In genomic region chr13:31821050-31821449, GRCm38 (mm10) we compare ENCODE assay signal across 9 mouse cellular contexts. TPM values are rescaled to one million over a fixed set of nuclear protein-coding genes. Genes with fewer than 3 reads are reported as not detected.
DNase-seq lines count a peak whose midpoint lies in the region; ATAC-seq and TF ChIP-seq lines count a peak whose summit lies in the region.
"Had no signal": no experiment of that assay in that cellular context is flagged by ENCODE, and none has a peak within 500 bp of the region (broad histone marks: within the 10 kb centered on the region; RNA-seq: fewer than 3 reads in every experiment).

No protein-coding gene starts in this region.

- H3K9me3 ChIP-seq in heart, embryonic 14.5 days (ENCODE audit: control insufficient read depth, low read length), result no peaks in the 10 kb centered on the region
- no peaks in the 10 kb centered on the region for H3K9me3 ChIP-seq in embryonic facial prominence, embryonic 13.5 days
- H3K9me3 ChIP-seq in hindbrain, postnatal 0 days (ENCODE audit: low read length), result no peaks in the 10 kb centered on the region
- H3K9me3 ChIP-seq in midbrain, embryonic 15.5 days, result no peaks in the 10 kb centered on the region

- H3K4me1 ChIP-seq in heart, embryonic 14.5 days (ENCODE audit: control insufficient read depth in 2 of 2, insufficient read depth in 2 of 2, low read length in 2 of 2), result peaks cover 12 to 31% of the 10 kb centered on the region in 2 experiments
- H3K4me1 ChIP-seq in embryonic facial prominence, embryonic 13.5 days, result peaks cover 65% of the 10 kb centered on the region
- 0 out of 2 replicates have a peak, but pooled peaks cover 4% of the 10 kb centered on the region for H3K4me1 ChIP-seq in hindbrain, postnatal 0 days (ENCODE audit: insufficient read depth, low read length)
- H3K4me1 ChIP-seq in midbrain, embryonic 15.5 days, result peaks cover 4% of the 10 kb centered on the region; the same call in 1 of the 2 replicates

- H3K27me3 ChIP-seq in heart, embryonic 14.5 days (ENCODE audit: control insufficient read depth, insufficient read depth, low read length), result peaks cover 22% of the 10 kb centered on the region; the same call in 1 of the 2 replicates
- peaks cover 53% of the 10 kb centered on the region for H3K27me3 ChIP-seq in embryonic facial prominence, embryonic 13.5 days
- H3K27me3 ChIP-seq in hindbrain, postnatal 0 days (ENCODE audit: insufficient read depth, low read length), result peaks cover 20% of the 10 kb centered on the region
- H3K27me3 ChIP-seq in midbrain, embryonic 15.5 days (replicated peaks), result peaks cover 50% of the 10 kb centered on the region
- H3K27me3 ChIP-seq: CH12.LX had no signal

- no peaks in the 10 kb centered on the region for H3K36me3 ChIP-seq in heart, embryonic 14.5 days (ENCODE audit: control insufficient read depth, insufficient read depth, low read length)
- H3K36me3 ChIP-seq in embryonic facial prominence, embryonic 13.5 days, result no peaks in the 10 kb centered on the region
- no peaks in the 10 kb centered on the region for H3K36me3 ChIP-seq in hindbrain, postnatal 0 days (ENCODE audit: insufficient read depth, low read length)
- no peaks in the 10 kb centered on the region for H3K36me3 ChIP-seq in midbrain, embryonic 15.5 days (replicated peaks)

- 3% methylated on average over 6 of the region's 6 CpGs for WGBS in heart, embryonic 14.5 days
- 19% methylated on average over 6 of the region's 6 CpGs for WGBS in embryonic facial prominence, embryonic 13.5 days
- WGBS in hindbrain, postnatal 0 days, result 36% methylated on average over 6 of the region's 6 CpGs
- 22% methylated on average over 6 of the region's 6 CpGs for WGBS in midbrain, embryonic 15.5 days

- DNase-seq in heart, adult 11 months, result no peak
- DNase-seq in hindbrain, postnatal 0 days (ENCODE audit: low spot score), result no peak
- DNase-seq in right cerebral cortex, postnatal 14 days, result no peak
- DNase-seq in spleen, postnatal 10 days (ENCODE audit: low spot score in 2 of 2), result no peak
- no peak for DNase-seq in cerebellum, postnatal 10 days

- peak overlapping the region; percentile 76 for H3K4me2 ChIP-seq in heart, embryonic 14.5 days (ENCODE audit: low read length)
- H3K4me2 ChIP-seq in embryonic facial prominence, embryonic 13.5 days, result peak overlapping the region; percentile 62
- peak overlapping the region; percentile 52 for H3K4me2 ChIP-seq in hindbrain, postnatal 0 days (ENCODE audit: low read depth, low read length)
- H3K4me2 ChIP-seq in midbrain, embryonic 15.5 days, result peak overlapping the region; percentile 38

- peak overlapping the region; percentile 61 to 74 for H3K27ac ChIP-seq in heart, embryonic 14.5 days (replicated peaks in 1 of 2; ENCODE audit: control insufficient read depth in 1 of 2, insufficient read depth in 1 of 2, low read depth in 2 of 2, low read length in 2 of 2)
- peak overlapping the region; percentile 48 for H3K27ac ChIP-seq in embryonic facial prominence, embryonic 13.5 days
- 0 out of 2 replicates have a peak overlapping the region, but pooled peaks have one; percentile 15 for H3K27ac ChIP-seq in hindbrain, postnatal 0 days
- H3K27ac ChIP-seq in midbrain, embryonic 15.5 days, result no peak overlapping the region

- peak overlapping the region; percentile 27 to 41 for H3K4me3 ChIP-seq in heart, embryonic 14.5 days (ENCODE audit: control insufficient read depth in 1 of 2, insufficient read depth in 1 of 2, low read depth in 1 of 2, low read length in 2 of 2)
- H3K4me3 ChIP-seq in embryonic facial prominence, embryonic 13.5 days, result peak overlapping the region; percentile 32
- peak overlapping the region; percentile 29 for H3K4me3 ChIP-seq in hindbrain, postnatal 0 days (ENCODE audit: low read length)
- H3K4me3 ChIP-seq in midbrain, embryonic 15.5 days, result peak overlapping the region; percentile 15; the same call in 1 of the 2 replicates

- ATAC-seq in heart, embryonic 14.5 days (ENCODE audit: insufficient number of reproducible peaks, insufficient read depth, low FRiP score, low read depth), result peak; percentile 64
- no peak for ATAC-seq in embryonic facial prominence, embryonic 13.5 days (ENCODE audit: insufficient number of reproducible peaks, insufficient read depth, low FRiP score, low TSS enrichment, low read depth)
- no peak for ATAC-seq in hindbrain, postnatal 0 days
- ATAC-seq in midbrain, embryonic 15.5 days (replicated peaks), result peak; percentile 28; the same call in 1 of the 2 replicates

- peak overlapping the region; percentile 74 for H3K9ac ChIP-seq in heart, embryonic 14.5 days (ENCODE audit: low read length)
- peak overlapping the region; percentile 67 for H3K9ac ChIP-seq in embryonic facial prominence, embryonic 13.5 days
- peak overlapping the region; percentile 37 for H3K9ac ChIP-seq in hindbrain, postnatal 0 days (replicated peaks; ENCODE audit: low read length)
- H3K9ac ChIP-seq in midbrain, embryonic 15.5 days, result no peak overlapping the region

- no peak for TF ChIP-seq CTCF in hindbrain, postnatal 0 days (IDR thresholded peaks at IDR 0.05; ENCODE audit: low read depth)

RNA-seq across cellular contexts. Expression of gene Foxc1, which starts 14.6 kb away (rescaled TPM):
- 4.3 and 5.0 TPM in 2 replicates for polyA plus RNA-seq in heart, embryonic 14.5 days (2014; fragmentation: Nextera tagmentation; extraction: Ambion mirVana)
- 1.6 and 2.9 TPM in 2 replicates for polyA plus RNA-seq in embryonic facial prominence, embryonic 13.5 days (2015; fragmentation: Nextera tagmentation; extraction: Ambion mirVana)
- 11.9 and 16.2 TPM in 2 replicates for total RNA-seq in hindbrain, postnatal 0 days (2014; rRNA removed)
- polyA plus RNA-seq in hindbrain, postnatal 0 days (2015; fragmentation: Nextera tagmentation; extraction: Ambion mirVana), result 1.8 and 2.0 TPM in 2 replicates
- 1.6 and 1.7 TPM in 2 replicates for polyA plus RNA-seq in midbrain, embryonic 15.5 days (2015; fragmentation: Nextera tagmentation; extraction: Ambion mirVana)
- total RNA-seq: CH12.LX had no signal

Comparison
In these comparisons a context has a peak if more than half of its experiments do, and no peak if none do; other contexts are left out.
1. ATAC-seq: peak in heart, embryonic 14.5 days (single experiment) and midbrain, embryonic 15.5 days (single experiment); none in embryonic facial prominence, embryonic 13.5 days (single experiment) and hindbrain, postnatal 0 days (single experiment).
2. Peak in every context shown above with its lines, with median percentiles within 50 percentile points of each other: H3K4me2 ChIP-seq and H3K4me3 ChIP-seq.